Mouse (Mus musculus) embryonic facial prominence, embryonic 14.5 days (tissue): ENCODE results near the gene Upp2. TPM values are rescaled to one million over a fixed set of nuclear protein-coding genes. Genes with fewer than 3 reads are reported as not detected.

ENCODE experiments used
- ATAC-seq: fragments of 200-750 bp; cut with Nextera tagmentation; 2 replicates; pipeline ENCODE4 v1.8.0; 2017; ENCODE audit warnings: low read depth, moderate number of reproducible peaks, moderate TSS enrichment
- DNase-seq: peaks from one replicate; pipeline ENCODE4 v3.0.0-alpha.2; 2015; ENCODE audit warnings: low spot score
- H3K27ac ChIP-seq: fragments of 300-500 bp; sonication (generic); replicated peaks from 2 replicates; pipeline ENCODE4 v1.5.1; 2014; ENCODE audit warnings: low read depth, mild to moderate bottlenecking, low read length, moderate library complexity
- H3K27me3 ChIP-seq: fragments of 300-500 bp; sonication (generic); replicated peaks from 2 replicates; pipeline ENCODE4 v1.6.1; 2014; ENCODE audit warnings: low read length; ENCODE audit not compliant: control insufficient read depth, insufficient read depth
- H3K36me3 ChIP-seq: fragments of 300-500 bp; sonication (generic); 2 replicates; pipeline ENCODE4 v1.6.1; 2014; ENCODE audit warnings: low read length, mixed read lengths; ENCODE audit not compliant: control insufficient read depth, insufficient read depth
- H3K4me1 ChIP-seq: fragments of 300-500 bp; sonication (generic); 2 replicates; pipeline ENCODE4 v1.6.1; 2014; ENCODE audit warnings: antibody characterized with exemption, low read length; ENCODE audit not compliant: control insufficient read depth, insufficient read depth
- H3K4me2 ChIP-seq: fragments of 300-500 bp; sonication (generic); 2 replicates; pipeline ENCODE4 v1.6.1; 2014; ENCODE audit warnings: low read depth, mild to moderate bottlenecking, low read length, moderate library complexity, mixed read lengths
- H3K4me3 ChIP-seq: fragments of 300-500 bp; sonication (generic); 2 replicates; pipeline ENCODE4 v1.5.1; 2014; ENCODE audit warnings: low read depth, mild to moderate bottlenecking, low read length
- H3K9ac ChIP-seq: fragments of 300-500 bp; sonication (generic); 2 replicates; pipeline ENCODE4 v1.6.1; 2014; ENCODE audit warnings: low read depth, mild to moderate bottlenecking, low read length, moderate library complexity, mixed read lengths
- H3K9me3 ChIP-seq: fragments of 300-500 bp; sonication (generic); 2 replicates; pipeline ENCODE4 v1.6.1; 2016; ENCODE audit warnings: low read length; ENCODE audit not compliant: control insufficient read depth
- WGBS: fragments of 180-500 bp; shearing (Covaris S2); extraction: QIAGEN DNeasy Blood & Tissue Kit; methylation state at CpG from one replicate; pipeline ENCODE4 v1.1.7; 2014; 5-methylcytosine and 5-hydroxymethylcytosine counted together
- polyA plus RNA-seq: library from polyadenylated mRNA; unstranded; fragments of >200 nt; fragmentation: Nextera tagmentation; extraction: Ambion mirVana; gene quantifications from 2 replicates; pipeline ENCODE4 v1.2.1, GENCODE M21; 2014

Upp2 gene
- polyA plus RNA-seq, 1 experiment from 2014 or later, result 8.7 TPM

- ATAC-seq, result peak; percentile 19; the same call in 1 of the 2 replicates
- no peak for DNase-seq
- Histone ChIP-seq H3K27me3 (no peaks in the 10 kb centered on the region), H3K27ac (no peak overlapping the region), H3K9me3 (no peaks in the 10 kb centered on the region), H3K4me3 (no peak overlapping the region), H3K4me1 (peaks cover 28% of the 10 kb centered on the region), H3K9ac (no peak overlapping the region), H3K36me3 (no peaks in the 10 kb centered on the region), H3K4me2 (no peak overlapping the region)
- 97% methylated on average over 1 of the region's 1 CpGs for WGBS
Observed at GRCm38 (mm10) chr2:58590055-58590454, 23.0 kb downstream of the Upp2 start.

DNA sequence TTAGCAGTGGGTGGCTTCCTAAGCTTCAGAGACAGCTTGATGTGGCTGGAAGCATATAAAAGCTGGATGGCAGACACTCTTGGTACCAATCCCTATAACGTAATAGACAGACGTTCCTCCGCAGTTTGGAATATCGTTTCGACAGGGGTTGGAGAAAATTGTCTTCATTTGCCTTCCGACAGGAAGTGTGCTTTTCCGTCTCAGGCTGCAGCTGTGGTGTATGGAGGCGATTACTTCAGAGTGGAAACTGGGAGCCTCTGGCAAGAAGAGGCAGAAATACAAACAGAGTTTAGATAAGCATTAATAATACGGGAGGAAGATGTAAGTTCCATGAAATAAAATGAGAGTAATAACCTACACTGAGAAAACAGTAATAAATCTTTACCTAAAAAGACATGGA lies 28.3 kb downstream of the Upp2 start:
- 30% methylated on average over 9 of the region's 9 CpGs for WGBS
- H3K9ac ChIP-seq, result no peak overlapping the region
- H3K4me1 ChIP-seq, result peaks cover 16% of the 10 kb centered on the region
- H3K4me3 ChIP-seq, result no peak overlapping the region
- no peak for ATAC-seq
- H3K27me3 ChIP-seq, result no peaks in the 10 kb centered on the region
- no peaks in the 10 kb centered on the region for H3K9me3 ChIP-seq
- H3K4me2 ChIP-seq, result no peak overlapping the region
- DNase-seq, result peak; percentile 33
- peak overlapping the region; percentile 48; the same call in 1 of the 2 replicates for H3K27ac ChIP-seq
- no peaks in the 10 kb centered on the region for H3K36me3 ChIP-seq

GRCm38 (mm10) chr2:58596774-58597342 lies 29.8 kb downstream of the Upp2 start:
- WGBS, result 73% methylated on average over 17 of the region's 17 CpGs
- ATAC-seq (no peak), DNase-seq (no peak)
- H3K36me3 ChIP-seq, result no peaks in the 10 kb centered on the region
- peaks cover 16% of the 10 kb centered on the region for H3K4me1 ChIP-seq
- no peak overlapping the region for H3K4me3 ChIP-seq
- H3K9ac ChIP-seq, result no peak overlapping the region
- H3K27me3 ChIP-seq, result no peaks in the 10 kb centered on the region
- no peak overlapping the region; the same call in 1 of the 2 replicates for H3K27ac ChIP-seq
- no peaks in the 10 kb centered on the region for H3K9me3 ChIP-seq
- no peak overlapping the region for H3K4me2 ChIP-seq

- Histone ChIP-seq H3K27ac (no peak overlapping the region), H3K9me3 (no peaks in the 10 kb centered on the region), H3K36me3 (no peaks in the 10 kb centered on the region), H3K27me3 (no peaks in the 10 kb centered on the region), H3K4me2 (no peak overlapping the region), H3K9ac (no peak overlapping the region), H3K4me1 (peaks cover 16% of the 10 kb centered on the region), H3K4me3 (no peak overlapping the region)
- no peak for DNase-seq
- no peak for ATAC-seq
- WGBS, result 93% methylated on average over 3 of the region's 3 CpGs
Observed at GRCm38 (mm10) chr2:58597556-58597955, 30.5 kb downstream of the Upp2 start.

DNA sequence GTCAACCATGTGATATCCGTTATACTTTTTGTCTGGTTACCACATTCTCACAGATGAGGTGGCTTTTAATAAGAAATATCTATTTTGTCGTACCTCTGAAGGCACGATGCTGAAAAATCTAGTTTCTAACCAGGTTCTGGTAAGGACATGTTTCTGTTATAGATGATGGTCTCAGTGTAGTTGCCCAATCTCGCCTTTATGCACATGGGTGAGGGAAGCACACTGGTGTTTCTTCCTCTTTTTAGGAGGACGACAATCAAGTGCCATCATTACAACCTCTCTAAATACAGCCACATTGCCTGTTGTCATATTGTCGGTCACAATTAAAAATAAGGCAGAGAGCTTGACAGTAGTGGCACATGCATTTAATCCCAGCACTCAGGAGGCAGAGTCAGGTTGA lies 32.5 kb downstream of the Upp2 start:
- H3K27me3 ChIP-seq, result no peaks in the 10 kb centered on the region
- no peak overlapping the region for H3K9ac ChIP-seq
- no peak overlapping the region for H3K27ac ChIP-seq
- H3K4me3 ChIP-seq, result no peak overlapping the region
- DNase-seq, result no peak
- no peaks in the 10 kb centered on the region for H3K36me3 ChIP-seq
- peaks cover 12% of the 10 kb centered on the region for H3K4me1 ChIP-seq
- WGBS, result 92% methylated on average over 6 of the region's 6 CpGs
- ATAC-seq, result no peak
- H3K9me3 ChIP-seq, result no peaks in the 10 kb centered on the region
- H3K4me2 ChIP-seq, result no peak overlapping the region

GRCm38 (mm10) chr2:58601382-58601781 lies 34.3 kb downstream of the Upp2 start:
- Histone ChIP-seq H3K9ac (no peak overlapping the region), H3K27me3 (no peaks in the 10 kb centered on the region), H3K9me3 (no peaks in the 10 kb centered on the region), H3K27ac (no peak overlapping the region), H3K4me3 (no peak overlapping the region), H3K4me2 (no peak overlapping the region), H3K36me3 (no peaks in the 10 kb centered on the region), H3K4me1 (no peaks in the 10 kb centered on the region)
- no peak for DNase-seq
- no peak for ATAC-seq
- 87% methylated on average over 4 of the region's 4 CpGs for WGBS

DNA sequence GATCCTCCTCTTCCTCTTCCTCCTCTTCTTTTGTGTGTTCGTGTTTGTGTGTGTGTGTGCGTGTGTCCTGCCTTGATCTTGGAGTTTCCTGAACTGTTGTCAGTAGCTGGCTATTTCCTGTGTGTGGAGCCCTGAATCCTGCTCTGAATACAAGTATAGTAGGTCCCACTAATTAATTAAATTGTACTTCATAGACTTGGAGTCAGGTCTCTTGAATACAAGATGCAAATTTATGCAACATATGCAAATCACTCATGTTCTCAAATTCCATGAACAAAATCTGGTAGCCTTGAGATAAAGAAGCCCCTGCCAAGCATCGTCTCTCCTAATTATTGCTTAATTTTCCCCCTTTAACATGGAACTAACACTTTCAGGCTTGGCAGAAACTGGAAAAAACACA lies 36.3 kb downstream of the Upp2 start:
- Histone ChIP-seq H3K36me3 (no peaks in the 10 kb centered on the region), H3K4me1 (no peaks in the 10 kb centered on the region), H3K9me3 (no peaks in the 10 kb centered on the region), H3K27me3 (no peaks in the 10 kb centered on the region), H3K9ac (no peak overlapping the region), H3K4me3 (no peak overlapping the region), H3K4me2 (no peak overlapping the region), H3K27ac (no peak overlapping the region)
- WGBS, result 83% methylated on average over 3 of the region's 3 CpGs
- no peak for DNase-seq
- no peak for ATAC-seq

DNA sequence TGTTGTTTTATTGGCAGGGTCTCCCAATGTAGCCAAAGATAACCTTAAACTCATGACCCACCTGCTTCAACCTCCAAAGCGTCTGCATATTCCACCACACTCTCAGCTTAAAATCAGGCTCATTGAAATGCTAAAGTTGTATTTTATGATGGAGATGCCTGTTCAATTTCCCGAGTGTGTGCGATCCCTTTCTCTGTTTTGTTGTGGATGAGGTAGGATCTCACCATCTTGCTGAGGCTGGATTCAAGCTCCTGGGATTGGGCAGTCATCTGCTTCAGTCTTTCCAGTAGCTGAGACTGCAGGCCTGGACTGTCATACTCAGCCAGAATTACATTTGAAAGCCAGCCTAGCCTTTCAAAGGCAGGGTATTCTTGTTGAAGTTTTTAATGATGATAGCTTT lies 37.7 kb downstream of the Upp2 start:
- 93% methylated on average over 3 of the region's 3 CpGs for WGBS
- no peaks in the 10 kb centered on the region for H3K36me3 ChIP-seq
- H3K4me1 ChIP-seq, result no peaks in the 10 kb centered on the region
- no peak overlapping the region for H3K4me2 ChIP-seq
- ATAC-seq (no peak), DNase-seq (no peak)
- H3K4me3 ChIP-seq, result no peak overlapping the region
- no peak overlapping the region for H3K9ac ChIP-seq
- no peak overlapping the region for H3K27ac ChIP-seq
- H3K9me3 ChIP-seq, result no peaks in the 10 kb centered on the region
- H3K27me3 ChIP-seq, result no peaks in the 10 kb centered on the region

DNA sequence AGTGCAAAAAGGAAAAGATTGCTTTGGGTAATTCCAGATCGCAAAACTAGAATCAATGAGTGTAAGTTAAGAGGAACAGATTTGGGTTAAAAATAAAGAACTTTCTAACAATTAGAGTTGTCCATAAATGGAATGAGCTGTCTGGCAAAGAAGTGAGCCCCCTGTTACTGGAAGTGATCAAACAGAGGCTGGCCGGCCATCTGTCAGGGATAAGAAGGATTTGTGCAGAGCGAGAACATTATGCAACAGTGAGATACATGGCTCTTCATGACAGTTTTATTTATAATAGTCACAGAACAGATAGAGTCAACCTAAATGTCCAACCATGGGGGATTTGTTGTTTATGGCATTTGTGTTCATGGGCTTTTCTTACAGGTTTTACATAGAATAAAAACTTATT lies 46.6 kb downstream of the Upp2 start:
- H3K4me2 ChIP-seq, result no peak overlapping the region
- H3K27me3 ChIP-seq, result no peaks in the 10 kb centered on the region
- 88% methylated on average over 3 of the region's 3 CpGs for WGBS
- DNase-seq (no peak), ATAC-seq (no peak)
- H3K9me3 ChIP-seq, result no peaks in the 10 kb centered on the region
- no peak overlapping the region for H3K27ac ChIP-seq
- H3K4me3 ChIP-seq, result no peak overlapping the region
- no peak overlapping the region for H3K9ac ChIP-seq
- no peaks in the 10 kb centered on the region for H3K4me1 ChIP-seq
- no peaks in the 10 kb centered on the region for H3K36me3 ChIP-seq
